Mouse (Mus musculus): Measurements from ENCODE around the gene Mrpl55.
A peak's percentile ranks its signal among the peaks of the same experiment; 100 is the strongest.

- no peak for TF ChIP-seq CTCF (IDR thresholded peaks at IDR 0.05; ENCODE audit: borderline replicate concordance, insufficient read depth, low read length)
- TF ChIP-seq POLR2A (IDR thresholded peaks at IDR 0.05; ENCODE audit: low read depth, low read length), result peak; percentile 44; the same call in 1 of the 2 replicates
These were observed 39.6 kb upstream of the Mrpl55 start for GRCm38 (mm10) chr11:59162443-59163254.
